Mouse (Mus musculus): ENCODE results near the gene Olfr910.

DNA sequence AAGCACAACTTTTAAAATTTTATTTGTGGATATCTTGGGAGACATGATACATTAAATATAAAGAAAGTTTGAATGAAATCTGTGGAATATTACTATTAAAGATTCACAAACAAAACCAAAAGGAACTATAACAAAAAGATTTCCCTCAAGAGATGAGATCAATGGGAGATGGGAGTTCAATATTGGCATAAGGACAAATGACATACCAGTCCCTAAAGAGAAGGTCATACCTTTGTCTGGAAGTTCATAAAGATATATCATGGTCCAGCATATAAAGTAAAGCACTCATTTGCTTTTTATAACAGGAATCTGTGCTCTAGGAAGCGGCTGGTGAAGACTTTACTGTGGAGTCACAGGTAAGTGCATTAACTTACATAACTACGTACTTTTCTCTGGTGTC is at the start of gene Olfr910:
- TF ChIP-seq POLR2A (IDR thresholded peaks at IDR 0.05; ENCODE audit: extremely low read depth, insufficient read depth, low read length) (no peak), CTCF (IDR thresholded peaks at IDR 0.05; ENCODE audit: extremely low read depth, insufficient read depth, low read length) (no peak)
